Mouse (Mus musculus): ENCODE data around the gene Frmpd3. TPM values are rescaled to one million over a fixed set of nuclear protein-coding genes. Genes with fewer than 3 reads are reported as not detected.

Frmpd3 gene
- polyA plus RNA-seq (2015; fragmentation: Nextera tagmentation; extraction: Ambion mirVana) = not detected in 2 replicates

GRCm38 (mm10) chrX:140341656-140342392 is at the start of gene Frmpd3:
Gene Frmpd3, plus strand, starts transcription at chrX:140342263.

GRCm38 (mm10) chrX:140456279-140456731 is 114.2 kb downstream of the Frmpd3 start, which contains the start of gene Prps1:
Gene Prps1, plus strand, starts transcription at chrX:140456613.

MicroRNA genes within 50 kb of the gene (microRNA counts, 519-probe panel; counts per million panel counts)
- microRNA mmu-miR-3475 = 296 counts per million, percentile 58 among the panel's probes with 10 or more counts

Small RNA genes lying within 50 kb of the gene (microRNA-seq; reads per million reads assigned to microRNA genes)
- 6.6 to 10.1 reads per million in 2 experiments for gene Mir3475

Other genes with a start within 250 kb of the Frmpd3 start
- gene Prps1, start 114.3 kb downstream of the Frmpd3 start, polyA plus RNA-seq (2015; fragmentation: Nextera tagmentation; extraction: Ambion mirVana) = 19.4 and 27.2 TPM in 2 replicates

Data from skeletal muscle tissue, postnatal 0 days (tissue).